Mouse (Mus musculus) CD4-positive, CD25-positive, alpha-beta regulatory T cell, adult 2 months (primary cell): Measurements from ENCODE around the gene Sptbn1.
"Not testable (repeated sequence)": the region's sequence is repeated elsewhere in the genome, so short reads cannot be mapped to it uniquely, and the experiment has no call there.

Source experiments
- DNase-seq: peaks from one replicate; pipeline ENCODE4 v3.0.0-alpha.2; 2012; ENCODE audit warnings: low read depth, low spot score

Sptbn1 gene

GRCm38 (mm10) chr11:30256491-30256890 is 11.5 kb downstream of the Sptbn1 start:
- no peak for DNase-seq

- not testable (repeated sequence) for DNase-seq
These were observed 12.8 kb downstream of the Sptbn1 start for GRCm38 (mm10) chr11:30255211-30255610.

GRCm38 (mm10) chr11:30251294-30251904 is 16.6 kb downstream of the Sptbn1 start:
- DNase-seq: no peak

GRCm38 (mm10) chr11:30249452-30250016 is 18.4 kb downstream of the Sptbn1 start:
- DNase-seq: no peak

GRCm38 (mm10) chr11:30247106-30247505 is 20.9 kb downstream of the Sptbn1 start:
- no peak for DNase-seq

- DNase-seq: no peak
These were observed 21.8 kb downstream of the Sptbn1 start for GRCm38 (mm10) chr11:30246161-30246560.

- DNase-seq: no peak
These were observed 23.8 kb downstream of the Sptbn1 start for GRCm38 (mm10) chr11:30244172-30244571.

- DNase-seq: no peak
These were observed 24.4 kb downstream of the Sptbn1 start for GRCm38 (mm10) chr11:30243591-30243990.

- no peak for DNase-seq
These were observed 27.1 kb downstream of the Sptbn1 start for GRCm38 (mm10) chr11:30240861-30241260.

GRCm38 (mm10) chr11:30237960-30238359 is 30.0 kb downstream of the Sptbn1 start:
- peak; percentile 43 for DNase-seq

- no peak for DNase-seq
These were observed 31.2 kb downstream of the Sptbn1 start for GRCm38 (mm10) chr11:30236681-30237242.

GRCm38 (mm10) chr11:30235666-30236065 is 32.3 kb downstream of the Sptbn1 start:
- DNase-seq: no peak

- no peak for DNase-seq
These were observed 32.8 kb downstream of the Sptbn1 start for GRCm38 (mm10) chr11:30235218-30235617.

- no peak for DNase-seq
These were observed 34.0 kb downstream of the Sptbn1 start for GRCm38 (mm10) chr11:30233946-30234345.

- no peak for DNase-seq
These were observed 35.9 kb downstream of the Sptbn1 start for GRCm38 (mm10) chr11:30232082-30232481.

GRCm38 (mm10) chr11:30231336-30231735 is 36.6 kb downstream of the Sptbn1 start:
- DNase-seq: no peak

- no peak for DNase-seq
These were observed 37.6 kb downstream of the Sptbn1 start for GRCm38 (mm10) chr11:30230330-30230771.

- no peak for DNase-seq
These were observed 41.2 kb downstream of the Sptbn1 start for GRCm38 (mm10) chr11:30226756-30227155.

GRCm38 (mm10) chr11:30224599-30224998 is 43.4 kb downstream of the Sptbn1 start:
- DNase-seq: no peak

- peak; percentile 82 for DNase-seq
These were observed 45.3 kb downstream of the Sptbn1 start for GRCm38 (mm10) chr11:30222636-30223035.

- DNase-seq: no peak
These were observed 46.9 kb downstream of the Sptbn1 start for GRCm38 (mm10) chr11:30221043-30221442.

- no peak for DNase-seq
These were observed 49.6 kb downstream of the Sptbn1 start for GRCm38 (mm10) chr11:30218386-30218785.

- no peak for DNase-seq
These were observed 50.5 kb downstream of the Sptbn1 start for GRCm38 (mm10) chr11:30217496-30217895.
